Mouse (Mus musculus): ENCODE measurements at regions not wholly inside any gene's neighbourhood (a gene's known extent, or its start where the extent isn't known, plus 50 kb on each side); places are given as distances from the start of the nearest gene placed in this dataset.
A peak's percentile ranks its signal among the peaks of the same experiment; 100 is the strongest.

DNA sequence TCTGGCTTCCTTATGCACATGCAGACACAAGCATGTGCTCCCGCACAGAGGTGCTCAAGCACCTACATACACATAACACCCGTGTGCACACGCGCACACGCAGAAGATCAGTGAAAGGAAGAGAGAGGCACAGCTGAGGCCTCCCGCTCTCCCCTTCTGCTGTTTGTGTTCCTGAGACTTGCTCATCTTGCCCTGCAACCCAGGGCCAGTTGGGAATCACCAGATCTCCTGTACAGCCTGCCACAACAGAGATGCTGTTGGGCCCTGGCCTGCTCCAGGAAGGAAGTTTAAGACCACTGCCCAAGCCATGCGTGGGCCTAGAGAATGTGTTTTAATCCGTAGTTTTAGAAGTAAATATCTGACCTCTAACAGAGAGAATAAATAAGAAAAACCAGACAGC is 160.0 kb upstream of the Ctnnb1 start:
- DNase-seq: no peak

DNA sequence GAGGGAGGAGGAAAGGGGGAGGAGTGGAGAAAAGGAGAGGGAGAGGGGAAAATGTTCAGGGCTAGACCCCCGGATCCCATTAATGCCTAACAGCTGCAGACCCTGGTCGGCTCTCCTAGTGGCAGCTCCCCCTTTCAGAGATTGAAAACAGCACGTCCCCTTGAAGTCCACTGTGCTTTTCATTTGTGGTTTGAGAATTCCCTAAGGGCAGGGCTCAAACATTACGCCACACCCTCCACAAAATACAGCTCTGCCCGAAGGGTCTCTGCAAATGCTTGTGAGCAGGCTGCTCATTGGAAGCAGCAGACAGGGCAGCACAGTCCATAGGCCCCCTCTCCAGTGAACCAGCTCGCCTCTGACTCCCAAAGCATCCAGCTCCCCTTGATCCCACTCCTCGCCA is 159.3 kb upstream of the Ctnnb1 start:
- no peak for DNase-seq

DNA sequence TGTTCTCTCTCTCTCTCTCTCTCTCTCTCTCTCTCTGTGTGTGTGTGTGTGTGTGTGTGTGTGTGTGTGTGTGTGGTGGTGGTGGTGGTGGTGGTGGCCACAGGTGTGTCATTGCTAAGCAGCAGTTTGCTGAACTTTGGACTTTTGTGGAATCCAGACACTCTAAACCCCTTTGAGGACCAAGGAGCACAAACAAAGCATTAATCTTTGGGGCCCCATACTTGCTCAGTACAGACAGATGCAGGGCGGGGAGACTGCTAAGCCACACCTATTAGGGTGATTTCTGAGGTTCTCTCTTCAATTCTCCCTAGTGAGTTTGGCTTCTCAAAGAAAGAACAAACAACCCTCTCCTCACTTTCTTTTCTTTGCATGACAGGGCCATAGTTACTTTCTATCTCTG is 158.1 kb upstream of the Ctnnb1 start:
- DNase-seq: no peak

DNA sequence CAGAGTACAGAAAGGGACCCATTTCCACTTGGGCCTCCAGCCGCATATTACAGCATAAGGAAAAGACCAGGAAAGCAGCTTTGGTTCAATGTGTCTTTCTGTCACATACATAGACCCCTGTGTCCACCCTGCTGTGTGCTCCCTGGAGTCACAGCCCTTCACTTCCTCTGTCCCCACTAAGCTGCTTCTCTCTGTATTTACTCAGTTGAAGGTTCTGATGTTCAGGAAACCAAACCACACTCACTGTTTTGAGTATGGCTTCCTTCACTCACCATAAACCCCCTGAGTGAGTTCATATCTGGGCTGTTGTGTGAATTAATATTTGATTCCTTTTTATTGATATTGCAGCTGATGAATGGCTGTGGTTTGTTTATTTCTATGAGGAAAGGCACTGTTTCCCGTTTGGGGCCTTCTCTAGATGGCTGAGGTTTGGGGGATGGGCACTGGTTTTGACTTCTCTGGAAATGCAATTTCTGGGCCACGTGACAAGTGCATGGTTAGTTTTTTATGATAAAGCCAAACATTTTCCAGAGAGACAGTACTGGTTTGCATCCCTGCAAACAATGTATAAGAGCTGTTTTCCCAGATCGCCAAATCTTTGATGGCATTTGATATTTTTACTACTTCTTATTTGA is 157.0 kb upstream of the Ctnnb1 start:
- DNase-seq: no peak

DNA sequence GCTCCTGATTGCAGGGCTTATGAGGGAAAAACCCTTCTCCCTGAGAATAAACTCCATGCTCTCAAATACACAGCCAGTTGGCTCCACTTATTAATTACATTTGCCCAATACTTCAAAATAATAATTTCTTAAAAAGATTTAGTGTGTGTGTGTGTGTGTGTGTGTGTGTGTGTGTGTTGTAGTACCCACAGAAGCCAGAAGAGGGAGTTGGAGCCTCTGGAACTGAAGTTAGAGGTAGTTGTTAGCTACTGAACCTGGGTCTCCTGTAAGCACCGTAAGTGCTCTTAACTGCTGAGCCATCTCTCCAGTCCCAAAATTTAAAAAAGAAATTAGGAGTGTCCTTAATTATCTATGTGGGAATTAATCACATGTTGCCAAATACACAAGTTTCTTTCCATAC is 154.8 kb upstream of the Ctnnb1 start:
- DNase-seq: peak; percentile 51

DNA sequence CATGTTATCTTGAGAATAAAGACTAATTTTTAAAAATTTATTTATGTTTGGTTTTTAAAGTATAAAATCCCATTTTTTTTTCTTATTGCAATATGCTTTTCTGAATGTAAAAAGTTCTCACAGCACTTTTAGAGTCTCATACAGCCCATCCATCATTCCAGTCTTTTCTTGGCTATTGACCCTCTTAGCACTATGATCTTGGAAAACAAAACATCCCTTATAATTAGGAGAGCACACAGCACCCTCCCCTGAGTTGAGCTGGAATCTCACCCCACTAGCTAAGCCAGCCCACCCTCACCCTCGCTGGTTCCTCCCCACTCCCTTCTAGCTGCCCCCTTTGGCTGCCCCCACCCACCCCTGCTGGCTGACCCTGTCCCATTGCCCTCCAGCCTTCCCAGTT is 154.2 kb upstream of the Ctnnb1 start:
- no peak for DNase-seq

DNA sequence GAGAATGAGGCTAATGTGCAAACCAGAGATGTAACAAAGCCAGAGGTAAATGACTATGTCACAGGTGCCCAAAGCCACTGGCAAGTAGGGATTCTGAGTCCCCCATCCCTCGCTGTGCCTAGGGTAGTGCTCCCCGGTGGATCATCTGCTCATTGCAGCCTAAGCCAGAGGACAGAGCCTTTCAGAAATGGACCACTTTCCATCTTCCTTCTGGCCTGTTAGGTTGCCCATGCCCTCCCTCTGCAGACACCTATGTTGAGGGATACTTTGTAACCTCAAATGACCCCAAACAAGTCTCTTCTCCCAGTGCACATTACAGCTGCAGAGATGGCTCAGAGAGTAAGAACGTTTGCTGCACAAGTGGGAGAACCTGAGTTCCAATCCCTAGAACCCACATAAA is 153.3 kb upstream of the Ctnnb1 start:
- peak; percentile 34 for DNase-seq

DNA sequence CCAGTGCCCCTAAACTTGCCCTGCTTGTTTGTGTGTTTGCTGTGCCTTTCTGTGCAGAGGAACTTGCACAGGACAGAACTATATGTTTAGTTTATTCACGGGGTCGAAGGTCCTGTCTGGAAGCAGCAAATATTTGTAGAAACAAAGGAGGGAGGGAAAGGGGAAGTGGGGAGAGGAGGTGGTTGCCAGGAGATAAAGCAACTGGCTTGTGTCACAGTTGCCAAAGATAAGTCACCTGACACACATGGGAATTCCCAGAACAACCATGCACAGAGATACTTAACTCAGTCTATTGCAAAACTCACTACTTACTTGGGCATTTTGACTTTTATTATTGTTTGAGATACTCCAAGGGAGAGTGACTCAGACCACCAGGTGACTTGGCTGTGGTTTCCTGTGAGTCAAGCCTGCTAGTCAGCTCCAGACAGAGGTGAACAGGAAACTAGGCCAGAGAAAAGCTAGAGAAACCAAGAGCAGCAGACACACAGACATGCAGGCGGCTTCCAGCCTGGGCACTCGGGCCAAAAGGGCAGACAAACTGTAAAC is 152.5 kb upstream of the Ctnnb1 start:
- DNase-seq: peak; percentile 38

DNA sequence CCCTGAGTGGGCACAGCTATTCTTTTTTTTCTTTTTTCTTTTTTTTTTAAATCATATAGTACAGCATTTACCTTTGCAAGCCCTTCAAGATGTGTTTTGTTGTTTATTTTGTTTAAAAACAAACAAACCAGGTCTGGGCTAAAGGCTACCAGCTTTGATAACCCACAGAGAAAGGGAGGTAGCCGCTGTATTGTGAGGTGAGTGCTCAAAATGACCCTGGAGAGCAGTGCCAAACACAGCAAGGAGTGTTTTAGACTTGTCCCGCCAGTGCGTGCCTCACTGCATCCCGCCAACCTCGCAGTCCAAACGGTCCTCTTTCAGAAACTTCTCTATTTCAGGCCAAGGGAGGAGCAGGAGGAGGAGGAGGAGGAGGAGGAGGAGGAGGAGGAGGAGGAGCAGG is 152.0 kb upstream of the Ctnnb1 start:
- DNase-seq: peak; percentile 32

DNA sequence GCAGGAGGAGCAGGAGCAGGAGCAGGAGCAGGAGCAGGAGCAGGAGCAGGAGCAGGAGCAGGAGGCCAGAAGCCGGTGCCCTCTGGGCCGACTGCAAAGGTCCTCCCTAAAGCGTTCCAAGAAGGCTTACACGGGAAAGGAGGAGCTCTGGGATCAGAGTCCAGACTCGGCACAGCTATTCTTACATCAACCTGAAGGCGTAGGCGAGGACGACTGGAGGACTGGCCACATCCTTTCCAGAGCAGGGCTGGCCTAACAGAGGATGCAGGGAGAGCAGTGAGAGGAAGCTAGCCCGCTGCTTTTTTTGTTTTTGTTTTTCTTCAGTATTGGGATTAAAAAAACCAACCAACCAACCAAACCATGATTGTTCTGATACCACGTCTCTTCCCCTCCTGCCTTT is 151.5 kb upstream of the Ctnnb1 start:
- no peak for DNase-seq

DNA sequence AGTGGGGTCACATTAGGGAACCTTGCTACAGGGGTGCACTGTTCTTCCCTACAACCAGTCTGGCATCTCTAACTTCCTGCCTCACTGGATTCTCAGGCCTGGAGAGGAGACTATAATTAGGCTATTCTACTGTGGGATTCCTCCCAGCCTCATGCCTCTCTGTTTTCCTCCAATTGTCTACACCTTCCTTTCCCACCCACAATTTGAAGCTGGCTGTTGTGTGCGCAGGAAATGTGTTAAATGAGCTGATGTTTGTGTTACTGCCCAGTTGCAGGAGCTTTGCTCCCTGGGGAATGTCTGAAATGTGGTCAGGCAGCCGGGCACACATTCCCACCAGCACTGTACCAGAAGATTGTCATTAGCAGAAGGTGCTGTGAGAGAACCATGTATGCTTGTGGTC is 150.6 kb upstream of the Ctnnb1 start:
- DNase-seq: no peak

DNA sequence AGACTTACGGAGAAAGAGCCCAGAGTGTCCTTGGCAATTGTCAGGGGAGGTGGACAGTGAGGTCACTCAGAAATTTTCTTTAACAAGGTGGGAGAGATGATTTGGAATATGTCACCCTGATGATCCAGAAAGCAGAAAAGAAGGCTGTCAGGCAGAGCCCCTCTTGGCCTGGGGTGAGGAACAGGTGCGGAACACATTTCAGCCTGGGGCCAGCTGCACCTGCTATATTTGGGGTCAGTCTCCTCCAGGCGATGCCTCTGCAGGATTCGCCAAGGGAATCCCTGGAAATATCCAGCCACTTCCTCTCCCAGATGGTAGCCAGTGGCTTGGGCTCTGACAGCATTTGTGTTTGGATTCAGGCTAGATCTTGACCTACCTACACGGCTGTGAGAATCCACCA is 134.8 kb upstream of the Ctnnb1 start:
- DNase-seq: no peak

DNA sequence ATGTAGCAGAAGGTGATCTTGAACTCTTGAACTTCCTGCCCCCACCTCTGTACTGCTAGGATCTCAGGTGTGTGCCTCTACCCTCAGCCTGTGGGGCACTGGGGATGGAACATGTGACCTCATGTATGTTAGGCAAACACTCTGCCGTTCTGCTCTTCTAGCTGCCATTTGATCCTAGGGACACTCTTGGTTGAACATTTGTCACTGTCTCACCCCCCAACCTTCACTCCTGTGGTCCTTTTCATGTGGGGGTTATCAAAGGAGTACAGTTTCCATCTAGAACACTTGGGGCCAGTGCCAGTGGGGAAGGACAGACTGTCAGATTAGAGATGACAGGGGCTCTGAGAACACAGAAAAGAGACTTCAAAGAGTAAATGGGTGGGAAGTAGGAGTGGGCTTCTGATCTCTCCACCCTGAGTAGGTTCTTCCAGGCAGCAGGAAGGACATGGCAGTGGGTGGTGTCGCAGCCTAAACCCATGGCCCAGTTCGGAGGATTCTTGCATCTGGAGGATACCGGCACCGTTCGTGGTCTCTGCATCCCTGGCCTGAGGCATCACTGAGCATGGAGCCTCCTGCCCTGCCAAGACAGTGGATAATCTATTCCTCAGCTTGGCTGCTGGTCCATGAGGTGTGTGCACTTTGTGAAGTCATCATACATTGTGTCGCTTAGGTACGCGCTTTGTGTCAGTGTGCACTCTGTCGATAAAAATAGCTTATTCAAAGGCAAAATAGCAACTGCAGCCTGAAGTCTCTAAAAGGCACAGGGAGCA is 132.7 kb upstream of the Ctnnb1 start:
- peak; percentile 21 for DNase-seq

DNA sequence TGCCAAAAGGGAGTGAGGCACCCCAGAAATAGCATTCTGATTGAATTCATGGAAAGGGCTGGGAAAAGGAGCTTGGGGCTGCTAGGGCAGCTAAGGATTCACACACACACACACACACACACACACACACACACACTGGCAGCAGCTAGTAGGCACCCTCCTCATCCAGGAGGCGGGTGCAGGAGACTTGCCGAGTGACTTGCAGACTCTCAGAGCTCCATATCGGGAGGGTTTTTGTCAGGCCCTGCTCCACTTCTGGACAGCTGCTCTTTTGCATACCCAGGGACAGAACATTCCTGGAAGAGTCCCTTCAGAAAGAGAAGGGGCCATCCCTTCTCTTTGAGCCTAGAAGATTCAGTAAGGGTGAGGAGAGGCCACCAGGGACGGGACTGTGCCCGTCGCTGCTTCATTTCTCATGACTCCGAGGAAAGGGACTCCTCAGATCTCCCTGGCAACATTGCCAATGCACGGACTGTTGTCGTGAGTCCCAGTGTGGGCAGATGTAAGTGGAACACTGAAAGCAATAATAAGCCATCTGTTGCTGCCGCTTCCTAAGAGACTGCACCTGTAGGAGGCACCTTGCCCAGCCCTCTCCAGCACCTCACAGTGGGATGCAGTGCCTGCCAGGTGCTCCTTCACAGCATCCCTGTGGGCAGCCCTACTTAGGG is 130.9 kb upstream of the Ctnnb1 start:
- DNase-seq: no peak

DNA sequence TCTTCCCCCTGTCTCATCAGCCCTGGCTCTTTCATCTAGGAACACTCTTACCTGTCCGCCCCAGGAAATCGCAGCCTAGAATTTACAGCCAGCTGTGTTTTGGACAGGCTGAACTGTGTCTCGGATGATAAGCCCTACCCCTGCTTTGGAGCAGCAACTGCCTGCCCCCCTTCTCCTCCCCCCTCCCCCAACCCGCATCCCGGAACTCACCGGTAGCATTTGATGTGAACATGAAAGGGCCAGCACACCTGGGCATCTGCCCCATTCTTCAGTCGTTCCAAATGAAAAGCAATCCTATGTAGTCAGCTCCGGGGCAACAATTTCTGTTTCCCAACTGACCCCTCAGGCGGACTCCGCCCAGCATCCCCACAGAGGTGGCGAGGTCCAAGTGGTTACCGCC is 130.1 kb upstream of the Ctnnb1 start:
- peak; percentile 49 for DNase-seq

DNA sequence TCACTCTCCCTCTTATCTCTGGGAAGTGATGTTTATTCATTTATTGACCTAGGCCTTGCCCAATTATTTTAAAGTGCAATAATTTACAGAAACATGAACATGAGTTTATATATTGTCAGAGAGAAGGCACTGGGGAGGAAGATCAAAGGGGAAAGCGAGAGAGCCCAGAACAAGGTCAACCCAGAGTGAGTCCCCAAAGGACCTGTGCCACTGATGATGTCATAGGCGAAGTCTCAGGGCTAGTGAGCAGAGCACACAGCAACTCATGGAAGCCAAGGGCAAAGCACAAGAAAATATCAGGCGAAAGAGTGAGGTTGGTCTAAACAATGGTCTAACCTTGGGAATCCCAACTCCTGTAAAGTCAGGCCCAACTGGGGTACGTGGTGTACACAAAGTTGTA is 126.4 kb upstream of the Ctnnb1 start:
- DNase-seq: no peak

DNA sequence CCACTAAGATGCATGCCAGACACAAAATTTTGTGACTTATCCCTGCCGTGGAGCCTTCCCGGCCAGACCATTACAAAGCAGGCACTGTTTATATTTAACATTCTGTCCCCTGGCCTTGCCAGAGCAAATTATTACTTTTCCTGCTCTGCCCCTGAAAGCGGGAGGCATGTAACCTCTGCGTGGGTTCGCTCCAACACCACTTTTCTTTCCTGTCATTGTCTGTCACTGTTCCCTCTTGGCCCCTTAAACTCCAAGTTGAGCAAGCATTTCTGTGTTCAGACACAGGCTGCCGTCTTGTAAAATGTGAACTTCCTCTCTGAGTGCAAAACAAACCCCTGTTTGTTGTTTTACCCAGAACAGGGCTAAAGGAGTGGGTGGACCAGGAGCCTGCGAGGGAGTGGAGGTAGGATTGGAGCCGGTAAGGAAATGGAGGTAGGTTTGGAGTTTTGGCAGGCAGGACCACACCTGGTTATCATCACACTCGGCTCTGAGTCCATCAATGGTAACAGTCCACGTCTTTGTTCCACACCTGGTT is 124.2 kb upstream of the Ctnnb1 start:
- DNase-seq: no peak

DNA sequence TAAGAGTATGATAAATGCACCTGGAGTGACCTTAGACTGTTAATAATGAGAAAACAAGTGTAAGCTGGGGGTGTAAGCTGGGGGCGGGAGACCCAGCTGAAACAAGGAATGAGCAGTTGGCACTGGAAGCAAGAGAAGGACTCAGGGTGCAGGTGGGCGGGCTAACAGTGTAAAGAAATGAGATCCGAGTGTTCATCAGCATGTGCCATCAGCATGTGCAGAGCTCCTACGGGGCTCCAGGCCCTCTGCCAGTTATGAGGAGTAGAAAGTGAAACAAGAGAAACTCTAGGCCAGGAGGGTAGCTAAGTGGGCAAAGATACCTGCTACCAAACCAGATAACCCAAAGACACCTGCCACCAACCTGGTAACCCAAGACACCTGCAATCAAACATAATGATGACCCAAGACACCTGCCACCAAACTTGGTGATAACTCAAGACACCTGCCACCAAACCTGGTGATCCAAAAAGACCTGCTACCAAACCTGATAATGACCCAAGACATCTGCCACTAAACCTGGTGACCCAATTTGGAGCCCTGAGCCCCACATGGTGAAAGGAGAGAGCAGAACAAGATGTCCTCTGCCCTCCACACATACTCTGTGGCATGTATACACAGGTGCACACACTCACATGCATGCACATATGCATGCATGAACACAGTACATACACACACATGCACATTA is 120.1 kb upstream of the Ctnnb1 start:
- no peak for DNase-seq

DNA sequence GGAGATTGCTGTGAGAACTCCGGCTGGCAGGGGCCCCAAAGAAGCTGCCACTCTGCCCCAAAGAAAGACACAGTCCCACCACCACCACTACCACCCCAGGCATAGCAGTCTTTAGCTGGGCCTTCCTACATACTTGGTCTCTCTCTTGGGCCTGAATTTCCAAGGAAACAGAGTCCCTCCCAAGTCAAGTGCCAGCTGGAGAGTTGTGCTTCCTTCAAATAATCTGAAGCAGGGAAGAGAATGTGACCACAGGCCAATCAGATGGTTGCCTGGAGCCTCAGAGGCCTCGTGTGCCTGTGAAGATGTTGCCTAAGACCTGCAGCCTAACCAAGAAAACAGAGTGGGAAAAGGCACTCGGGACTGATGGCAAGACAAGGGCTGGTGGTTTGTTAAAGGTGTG is 117.5 kb upstream of the Ctnnb1 start:
- DNase-seq: no peak

DNA sequence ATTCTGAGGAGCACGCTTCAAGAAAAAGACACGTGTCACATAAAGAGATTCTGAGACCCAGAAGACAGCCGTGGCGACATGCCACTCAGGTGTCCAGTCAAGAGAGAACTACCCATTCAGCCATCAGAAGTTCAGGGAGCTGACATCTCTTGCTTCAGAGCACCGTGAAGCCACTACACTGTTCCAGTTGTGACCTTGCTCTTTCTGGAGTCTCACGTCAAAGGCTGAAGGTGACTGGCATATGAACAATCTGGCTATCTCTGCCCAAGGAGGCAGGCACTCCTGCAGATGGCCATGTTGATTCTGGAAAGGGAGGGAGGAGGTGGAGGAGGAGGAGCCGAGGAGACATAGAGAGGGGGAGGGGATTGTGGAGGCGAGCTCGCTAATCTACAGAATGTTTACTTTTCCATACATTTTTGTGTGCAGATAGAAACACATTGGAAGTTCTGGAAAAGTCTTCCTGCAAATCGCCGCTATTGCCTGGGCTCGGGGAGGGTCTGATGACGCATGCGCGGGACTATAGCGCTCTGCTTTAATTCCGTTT is 116.3 kb upstream of the Ctnnb1 start:
- DNase-seq: no peak

DNA sequence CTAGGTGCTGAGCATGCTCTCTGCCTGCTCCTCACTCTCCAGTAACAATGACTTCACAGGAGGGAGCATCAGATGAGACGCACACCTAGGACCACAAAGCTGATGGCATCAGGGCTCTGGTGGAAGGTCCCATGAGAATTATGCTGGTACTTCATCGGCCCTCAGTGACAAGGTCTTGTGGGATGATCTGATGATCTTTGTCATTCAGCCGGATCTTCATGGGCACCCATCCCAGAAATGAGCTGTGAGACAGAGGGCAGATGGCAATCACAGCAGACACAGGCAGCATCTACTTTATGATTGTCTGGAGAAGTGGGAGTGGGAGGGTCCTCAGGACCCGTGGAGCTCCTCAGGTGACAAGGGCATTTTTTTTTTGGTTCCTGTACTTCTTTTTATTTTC is 114.7 kb upstream of the Ctnnb1 start:
- no peak for DNase-seq

DNA sequence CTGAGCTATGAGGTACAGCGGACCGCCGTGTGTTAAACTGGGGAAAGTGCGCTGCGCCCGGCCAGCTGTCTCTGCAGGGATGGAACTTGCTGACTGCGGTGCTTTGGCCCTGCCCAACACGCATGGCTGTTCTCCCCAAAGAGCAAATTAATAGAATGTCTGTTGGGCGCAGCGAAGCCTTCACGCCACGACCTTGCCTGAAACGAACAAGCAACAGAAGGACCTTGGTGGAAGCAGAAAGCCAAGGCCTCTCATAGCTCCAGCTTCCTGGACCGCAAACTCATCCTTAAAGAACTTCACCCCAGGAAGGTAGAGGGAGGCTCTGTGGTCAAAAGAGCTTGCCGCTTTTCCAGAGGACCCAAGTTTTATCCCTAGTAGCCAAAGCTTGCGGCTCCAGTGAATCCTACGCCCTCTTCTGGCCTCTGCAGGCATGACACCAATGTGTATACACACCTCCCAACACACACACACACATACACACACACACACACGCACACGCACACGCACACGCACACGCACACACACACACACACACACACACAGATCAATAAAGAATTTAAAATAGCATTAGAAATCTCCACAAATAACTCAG is 110.2 kb upstream of the Ctnnb1 start:
- no peak for DNase-seq

DNA sequence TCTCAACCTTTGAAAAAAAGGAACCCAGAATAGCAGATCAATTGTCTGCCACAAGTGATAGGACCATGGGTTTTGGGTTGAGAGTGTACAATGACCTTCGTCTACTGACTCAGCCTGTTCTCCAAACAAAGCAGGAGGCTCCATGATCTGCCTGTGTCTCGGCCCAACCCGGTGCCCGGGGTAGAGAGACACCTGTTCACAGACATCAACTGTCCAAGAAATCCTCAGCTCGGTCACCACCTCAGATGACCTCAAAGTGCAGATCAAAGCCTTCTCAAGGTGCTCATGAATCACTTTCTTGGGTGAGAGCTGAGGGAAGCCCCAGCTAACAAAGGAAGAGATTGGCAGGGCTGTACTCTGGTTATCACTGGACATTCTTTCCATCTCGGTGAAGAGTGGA is 108.1 kb upstream of the Ctnnb1 start:
- DNase-seq: no peak

Data from thymus, postnatal 4 days (tissue).